Mouse (Mus musculus) hindbrain, embryonic 14.5 days (tissue): ENCODE results near the gene Grik2. TPM values are rescaled to one million over a fixed set of nuclear protein-coding genes. Genes with fewer than 3 reads are reported as not detected.
"Not testable (repeated sequence)": the region's sequence is repeated elsewhere in the genome, so short reads cannot be mapped to it uniquely, and the experiment has no call there.

Source experiments
- ATAC-seq: fragments of 200-750 bp; cut with Nextera tagmentation; 2 replicates; pipeline ENCODE4 v1.8.0; 2017; ENCODE audit warnings: moderate number of reproducible peaks, mild to moderate bottlenecking, moderate TSS enrichment, moderate library complexity; ENCODE audit not compliant: low FRiP score
- DNase-seq: peaks from one replicate; pipeline ENCODE4 v3.0.0-alpha.2; 2015; ENCODE audit warnings: low spot score
- H3K27ac ChIP-seq: fragments of 300-500 bp; sonication (generic); 2 replicates; pipeline ENCODE4 v1.5.1; 2014; ENCODE audit warnings: mild to moderate bottlenecking, moderate library complexity
- H3K27me3 ChIP-seq: fragments of 300-500 bp; sonication (generic); 2 replicates; pipeline ENCODE4 v1.6.1; 2014; ENCODE audit warnings: mild to moderate bottlenecking, low read length, mixed read lengths; ENCODE audit not compliant: control insufficient read depth, insufficient read depth
- H3K36me3 ChIP-seq: fragments of 300-500 bp; sonication (generic); replicated peaks from 2 replicates; pipeline ENCODE4 v1.6.1; 2014; ENCODE audit not compliant: control insufficient read depth, insufficient read depth
- H3K4me1 ChIP-seq: fragments of 300-500 bp; sonication (generic); replicated peaks from 2 replicates; pipeline ENCODE4 v1.6.1; 2014; ENCODE audit warnings: antibody characterized with exemption, low read length, mixed read lengths; ENCODE audit not compliant: control insufficient read depth, insufficient read depth
- H3K4me2 ChIP-seq: fragments of 300-500 bp; sonication (generic); replicated peaks from 2 replicates; pipeline ENCODE4 v1.6.1; 2014; ENCODE audit warnings: mild to moderate bottlenecking, moderate library complexity
- H3K4me3 ChIP-seq: fragments of 300-500 bp; sonication (generic); replicated peaks from 2 replicates; pipeline ENCODE4 v1.5.1; 2014; ENCODE audit warnings: mild to moderate bottlenecking, low read length
- H3K9ac ChIP-seq: fragments of 300-500 bp; sonication (generic); 2 replicates; pipeline ENCODE4 v1.6.1; 2014
- H3K9me3 ChIP-seq: fragments of 300-500 bp; sonication (generic); 2 replicates; pipeline ENCODE4 v1.6.1; 2016; ENCODE audit warnings: low read length; ENCODE audit not compliant: control insufficient read depth
- WGBS: fragments of 180-500 bp; shearing (Covaris S2); extraction: QIAGEN DNeasy Blood & Tissue Kit; methylation state at CpG from one replicate; pipeline ENCODE4 v1.1.7; 2014; 5-methylcytosine and 5-hydroxymethylcytosine counted together
- polyA plus RNA-seq: library from polyadenylated mRNA; unstranded; fragments of >200 nt; fragmentation: Nextera tagmentation; extraction: Ambion mirVana; gene quantifications from 2 replicates; pipeline ENCODE4 v1.2.1, GENCODE M21; 2014

Grik2 gene
- polyA plus RNA-seq, 1 experiment from 2014 or later, result 45.5 TPM

DNA sequence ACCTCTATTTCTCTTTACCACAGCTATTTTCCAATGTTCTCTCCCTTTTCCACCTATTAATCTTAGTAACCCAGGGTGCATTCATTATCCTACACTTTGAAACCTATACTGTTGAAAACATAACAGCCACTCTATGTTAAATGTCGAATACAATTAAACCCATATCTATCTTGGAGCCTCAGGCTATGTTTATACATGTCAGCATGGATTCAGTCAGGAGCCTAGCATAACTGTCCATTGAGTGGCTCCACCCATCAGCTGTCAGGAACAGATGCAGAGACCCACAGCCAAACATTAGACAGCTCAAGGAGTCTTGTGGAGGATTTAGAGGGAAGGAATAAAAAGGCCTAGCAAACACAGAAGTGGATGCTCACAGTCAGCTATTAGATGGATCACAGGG is 347.2 kb downstream of the Grik2 start:
- no peaks in the 10 kb centered on the region for H3K4me1 ChIP-seq

DNA sequence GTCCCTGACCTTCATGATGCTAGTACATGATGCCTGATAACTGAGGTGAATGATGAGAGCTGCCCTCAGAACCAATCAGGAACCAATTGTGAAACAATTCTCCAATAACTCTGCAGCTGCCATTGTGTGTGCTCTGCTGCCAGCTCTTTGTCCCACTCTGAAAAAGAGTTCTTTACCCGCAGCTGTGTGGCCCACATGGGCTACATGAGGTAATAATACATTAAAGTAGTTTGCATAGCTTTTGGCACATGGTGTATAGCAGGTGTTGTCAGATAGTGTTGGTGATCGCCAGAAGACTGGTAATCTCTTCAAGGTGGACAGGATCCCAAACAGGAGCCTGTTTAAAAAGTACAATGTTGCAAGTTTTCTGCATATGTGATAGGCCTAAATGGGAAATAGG is 351.5 kb downstream of the Grik2 start:
- DNase-seq (no peak), ATAC-seq (no peak)
- H3K9me3 ChIP-seq, result no peaks in the 10 kb centered on the region
- WGBS, result 61% methylated on average over 2 of the region's 2 CpGs
- no peaks in the 10 kb centered on the region for H3K27me3 ChIP-seq
- no peak overlapping the region for H3K9ac ChIP-seq
- H3K4me2 ChIP-seq, result no peak overlapping the region
- no peak overlapping the region for H3K4me3 ChIP-seq
- no peaks in the 10 kb centered on the region for H3K36me3 ChIP-seq
- H3K4me1 ChIP-seq, result no peaks in the 10 kb centered on the region
- H3K27ac ChIP-seq, result no peak overlapping the region

More for the DNA sequence above, 347.2 kb downstream of the Grik2 start:
- no peak overlapping the region for H3K4me3 ChIP-seq
- 78% methylated on average over 1 of the region's 1 CpGs for WGBS
- H3K27me3 ChIP-seq, result no peaks in the 10 kb centered on the region
- H3K9me3 ChIP-seq, result no peaks in the 10 kb centered on the region
- ATAC-seq, result no peak
- no peak overlapping the region for H3K4me2 ChIP-seq
- H3K36me3 ChIP-seq, result no peaks in the 10 kb centered on the region
- no peak overlapping the region for H3K27ac ChIP-seq
- H3K9ac ChIP-seq, result no peak overlapping the region
- DNase-seq, result no peak

DNA sequence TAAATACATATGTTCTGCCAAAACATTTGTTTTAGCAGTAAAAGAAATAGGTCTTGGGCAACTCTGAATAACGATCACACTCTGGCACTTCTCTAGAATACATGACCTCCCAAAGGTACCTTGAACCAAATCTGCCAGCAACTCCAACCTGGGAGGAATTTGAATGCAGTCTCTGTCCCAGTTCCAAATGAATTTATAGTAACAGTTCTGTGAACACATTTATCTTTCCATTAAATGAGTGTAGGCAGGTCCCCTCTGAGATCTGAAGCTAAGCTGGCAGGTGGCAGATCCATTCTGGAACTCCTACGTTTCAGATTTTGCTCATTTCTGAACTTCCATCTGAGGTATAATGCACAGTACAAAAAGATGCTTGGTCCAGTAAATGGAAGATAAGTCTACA is 352.3 kb downstream of the Grik2 start:
- Histone ChIP-seq H3K4me1 (no peaks in the 10 kb centered on the region), H3K4me3 (no peak overlapping the region), H3K27me3 (no peaks in the 10 kb centered on the region), H3K9ac (no peak overlapping the region), H3K9me3 (no peaks in the 10 kb centered on the region), H3K27ac (no peak overlapping the region), H3K36me3 (no peaks in the 10 kb centered on the region), H3K4me2 (no peak overlapping the region)
- ATAC-seq, result no peak
- DNase-seq, result no peak
- WGBS, result 77% methylated on average over 2 of the region's 2 CpGs

DNA sequence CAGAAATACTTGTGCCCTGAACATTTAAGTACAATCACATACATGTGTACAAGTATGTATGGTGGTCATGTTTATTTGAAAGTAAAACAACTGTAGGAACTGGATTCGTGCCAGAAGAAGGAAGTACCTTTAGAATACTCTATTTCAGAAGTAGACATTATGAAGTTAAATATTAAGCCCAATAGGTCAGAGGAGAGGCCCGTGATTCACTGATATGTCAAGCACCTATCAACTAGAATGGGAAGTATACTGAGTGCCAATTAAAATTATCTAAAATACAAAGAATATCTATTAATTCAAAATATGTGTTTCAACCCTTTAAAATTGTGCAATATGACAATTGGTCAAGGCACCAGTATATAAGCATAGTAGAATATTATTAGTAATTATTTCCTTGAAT is 355.7 kb downstream of the Grik2 start:
- no peaks in the 10 kb centered on the region for H3K36me3 ChIP-seq
- DNase-seq (no peak), ATAC-seq (no peak)
- no peaks in the 10 kb centered on the region for H3K9me3 ChIP-seq
- no peaks in the 10 kb centered on the region for H3K27me3 ChIP-seq
- H3K4me3 ChIP-seq, result no peak overlapping the region
- no peak overlapping the region for H3K4me2 ChIP-seq
- no peak overlapping the region for H3K27ac ChIP-seq
- H3K9ac ChIP-seq, result no peak overlapping the region
- WGBS, result 83% methylated on average over 2 of the region's 2 CpGs
- no peaks in the 10 kb centered on the region for H3K4me1 ChIP-seq

DNA sequence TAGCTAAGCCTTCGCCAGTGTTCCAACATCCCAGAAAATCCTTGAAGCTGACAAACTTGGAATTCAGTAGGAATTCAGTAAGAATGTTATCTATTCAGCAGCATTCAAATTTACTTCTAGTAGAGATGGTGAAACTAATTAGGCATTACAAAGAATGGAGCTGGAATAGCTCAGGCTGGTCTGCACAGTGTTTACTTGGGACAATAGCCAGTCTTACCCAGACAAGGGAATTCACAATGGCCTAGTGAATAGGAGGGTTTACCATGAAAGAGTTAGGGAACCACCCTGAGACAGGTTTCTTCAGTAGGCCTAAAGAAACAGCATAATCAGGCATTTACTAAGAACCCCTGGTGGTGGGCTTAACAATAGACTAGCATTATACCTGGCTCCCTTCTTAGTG is 371.4 kb downstream of the Grik2 start:
- not testable (repeated sequence) for H3K27me3 ChIP-seq, H3K4me3 ChIP-seq, H3K4me1 ChIP-seq, H3K27ac ChIP-seq, H3K9me3 ChIP-seq, DNase-seq, H3K36me3 ChIP-seq, H3K9ac ChIP-seq, ATAC-seq, H3K4me2 ChIP-seq
- WGBS, result 74% methylated on average over 1 of the region's 1 CpGs

DNA sequence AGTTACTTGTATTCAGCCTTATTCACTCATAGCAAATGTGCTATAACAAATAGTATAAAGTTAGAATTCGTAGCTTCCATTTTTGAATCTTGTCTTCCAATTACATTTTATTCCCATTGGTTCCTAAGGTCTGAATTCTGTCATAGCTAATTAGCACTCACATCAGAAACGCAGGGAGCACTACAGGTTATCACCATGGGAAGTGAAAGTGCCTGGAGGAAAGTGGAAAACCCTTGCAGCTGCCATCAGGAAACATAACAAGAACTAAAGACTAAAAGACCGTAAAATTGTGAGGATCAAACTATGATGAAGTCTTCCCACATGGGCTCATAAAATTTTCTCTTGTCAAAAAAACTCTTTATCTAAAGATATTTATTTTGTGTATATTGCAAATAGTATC is 405.6 kb downstream of the Grik2 start:
- 59% methylated on average over 3 of the region's 3 CpGs for WGBS
- no peak for ATAC-seq
- no peak overlapping the region for H3K27ac ChIP-seq
- H3K9me3 ChIP-seq, result no peaks in the 10 kb centered on the region
- H3K4me2 ChIP-seq, result no peak overlapping the region
- no peaks in the 10 kb centered on the region for H3K4me1 ChIP-seq
- no peak overlapping the region for H3K4me3 ChIP-seq
- no peaks in the 10 kb centered on the region for H3K36me3 ChIP-seq
- no peak overlapping the region for H3K9ac ChIP-seq
- no peaks in the 10 kb centered on the region for H3K27me3 ChIP-seq
- DNase-seq, result no peak

DNA sequence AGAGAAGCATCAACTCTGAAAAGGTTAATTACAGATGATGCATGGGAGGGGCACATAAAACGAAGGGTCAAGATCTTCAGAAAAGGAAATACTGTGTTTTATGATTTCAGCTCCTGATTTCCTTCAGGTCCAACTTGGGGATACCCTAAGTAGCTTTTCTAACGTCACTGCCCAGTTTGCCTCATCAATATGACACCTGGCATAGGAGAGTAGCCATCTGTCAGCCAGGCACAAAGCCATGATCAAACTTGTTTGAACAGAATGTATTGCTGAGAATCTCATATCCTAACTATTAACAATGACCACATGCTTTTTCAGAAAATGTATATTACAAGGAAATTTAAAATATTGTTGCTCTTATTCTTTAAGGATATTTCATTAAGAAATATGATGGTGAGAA is 406.7 kb downstream of the Grik2 start:
- DNase-seq, result no peak
- Histone ChIP-seq H3K27ac (no peak overlapping the region), H3K4me1 (no peaks in the 10 kb centered on the region), H3K9me3 (no peaks in the 10 kb centered on the region), H3K4me3 (no peak overlapping the region), H3K4me2 (no peak overlapping the region), H3K9ac (no peak overlapping the region), H3K27me3 (no peaks in the 10 kb centered on the region), H3K36me3 (no peaks in the 10 kb centered on the region)
- 51% methylated on average over 2 of the region's 2 CpGs for WGBS
- ATAC-seq, result no peak

DNA sequence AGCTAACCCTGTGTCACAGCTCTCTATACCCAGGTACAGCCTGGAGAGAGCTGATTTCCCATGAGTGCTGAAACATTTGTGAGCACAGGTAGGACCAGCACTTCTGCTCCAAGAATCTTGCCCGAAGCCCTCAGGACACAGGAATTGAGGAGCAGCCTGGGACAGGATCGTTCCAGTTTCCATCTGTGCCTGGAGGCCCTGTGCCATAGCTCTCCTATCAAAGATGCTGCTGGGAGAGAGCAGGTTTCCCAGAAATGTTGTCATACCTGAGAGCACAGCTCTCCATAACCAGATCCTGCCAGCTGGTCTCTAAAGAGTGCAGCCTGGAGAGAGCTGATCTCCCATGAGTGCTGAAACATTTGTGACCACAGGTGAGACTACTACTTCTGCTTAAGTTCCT is 420.0 kb downstream of the Grik2 start:
- DNase-seq (no peak), ATAC-seq (no peak)
- no peaks in the 10 kb centered on the region for H3K36me3 ChIP-seq
- H3K27ac ChIP-seq, result no peak overlapping the region
- H3K9me3 ChIP-seq, result no peaks in the 10 kb centered on the region
- H3K27me3 ChIP-seq, result no peaks in the 10 kb centered on the region
- no peaks in the 10 kb centered on the region for H3K4me1 ChIP-seq
- 92% methylated on average over 2 of the region's 2 CpGs for WGBS
- no peak overlapping the region for H3K4me3 ChIP-seq
- no peak overlapping the region for H3K4me2 ChIP-seq
- no peak overlapping the region for H3K9ac ChIP-seq

DNA sequence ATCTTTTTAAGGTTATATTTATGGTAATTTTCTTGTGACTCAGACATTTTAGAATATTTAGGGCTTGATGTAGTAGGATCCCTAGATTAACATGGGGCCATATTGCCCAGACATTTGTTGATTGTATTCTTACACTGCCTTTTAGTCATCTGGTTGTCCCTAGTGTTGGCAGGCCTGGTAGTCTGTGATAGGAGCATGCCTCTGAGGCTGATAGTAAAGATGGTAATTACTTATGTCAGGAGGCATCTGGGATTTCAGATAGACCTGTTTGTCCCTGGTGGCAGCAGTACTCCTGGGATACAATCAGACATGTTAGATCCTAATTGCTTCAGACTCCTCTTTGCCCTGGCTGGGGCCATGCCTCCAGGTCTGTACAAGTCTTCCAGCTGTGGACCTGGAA is 423.3 kb downstream of the Grik2 start:
- no peaks in the 10 kb centered on the region for H3K9me3 ChIP-seq
- H3K4me1 ChIP-seq, result no peaks in the 10 kb centered on the region
- H3K4me3 ChIP-seq, result no peak overlapping the region
- no peak overlapping the region for H3K9ac ChIP-seq
- no peak overlapping the region for H3K4me2 ChIP-seq
- H3K36me3 ChIP-seq, result no peaks in the 10 kb centered on the region
- DNase-seq (no peak), ATAC-seq (no peak; the same call in 1 of the 2 replicates)
- no peaks in the 10 kb centered on the region for H3K27me3 ChIP-seq
- no peak overlapping the region for H3K27ac ChIP-seq

DNA sequence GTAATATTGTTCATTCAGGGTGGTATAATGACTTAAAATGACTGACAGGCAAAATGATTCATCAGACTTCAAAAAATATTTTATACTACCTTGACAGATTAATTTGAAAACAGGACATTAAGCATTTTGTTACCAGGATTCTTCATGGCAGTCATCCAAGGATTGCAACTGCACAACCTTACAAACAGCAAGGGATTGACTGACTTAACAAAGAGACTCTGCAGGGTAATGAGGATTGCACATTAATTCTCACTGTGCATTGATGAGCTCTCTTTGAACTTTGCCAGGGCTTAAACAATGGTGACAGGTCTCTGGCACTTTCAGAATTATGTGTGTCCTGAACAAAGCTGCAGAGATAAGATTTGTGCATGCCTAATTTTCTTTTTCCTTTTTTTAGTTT is 466.2 kb downstream of the Grik2 start:
- Histone ChIP-seq H3K27ac (no peak overlapping the region), H3K4me1 (no peaks in the 10 kb centered on the region), H3K36me3 (no peaks in the 10 kb centered on the region), H3K4me2 (no peak overlapping the region), H3K9me3 (no peaks in the 10 kb centered on the region), H3K4me3 (no peak overlapping the region), H3K9ac (no peak overlapping the region), H3K27me3 (no peaks in the 10 kb centered on the region)
- ATAC-seq (peak; percentile 81; the same call in 1 of the 2 replicates), DNase-seq (peak; percentile 67)
